Mouse (Mus musculus): Measurements from ENCODE around the gene Hsf4. TPM values are rescaled to one million over a fixed set of nuclear protein-coding genes. Genes with fewer than 3 reads are reported as not detected.

Gene Hsf4
- polyA plus RNA-seq, 1 experiment from 2014 or later = not detected

DNA sequence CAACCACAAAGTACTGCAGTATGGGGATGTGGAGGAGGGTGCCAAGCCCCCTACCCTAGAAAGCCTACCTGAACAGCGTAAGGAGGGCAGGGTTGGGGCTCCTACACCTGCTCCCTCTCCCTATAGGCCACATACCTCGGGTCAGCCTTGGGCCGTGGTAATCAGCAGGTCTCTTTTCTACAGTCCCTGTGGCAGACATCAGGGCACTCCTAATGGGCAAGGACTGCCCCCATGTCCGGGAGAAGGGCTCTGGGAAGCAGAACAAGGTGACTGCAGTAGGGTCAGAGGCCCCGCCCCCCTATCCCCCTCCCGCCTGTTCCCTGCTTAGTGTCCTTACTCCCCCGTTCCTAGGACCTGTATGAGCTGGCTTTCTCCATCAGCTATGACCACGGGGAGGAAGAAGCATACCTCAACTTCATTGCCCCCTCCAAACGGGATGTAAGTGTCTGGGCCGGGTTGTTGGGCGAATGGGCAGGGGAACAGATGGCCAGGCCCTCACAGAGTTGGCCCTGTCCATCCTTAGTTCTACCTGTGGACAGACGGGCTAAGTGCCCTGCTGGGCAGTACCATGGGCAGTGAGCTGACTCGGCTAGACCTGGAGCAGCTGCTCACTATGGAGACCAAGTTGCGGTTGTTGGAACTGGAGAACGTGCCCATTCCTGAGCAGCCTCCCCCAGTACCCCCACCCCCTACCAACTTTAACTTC lies 39.7 kb downstream of the Hsf4 start:
- WGBS = 75% methylated on average over 15 of the region's 15 CpGs
- Histone ChIP-seq H3K9me3 (ENCODE audit: control insufficient read depth, low read length) (no peaks in the 10 kb centered on the region), H3K36me3 (ENCODE audit: control insufficient read depth, insufficient read depth, low read length) (peaks cover 16% of the 10 kb centered on the region), H3K9ac (ENCODE audit: low read length) (no peak overlapping the region), H3K4me1 (ENCODE audit: control insufficient read depth, insufficient read depth, low read length) (peaks cover 12% of the 10 kb centered on the region), H3K4me2 (ENCODE audit: low read depth, severe bottlenecking) (no peak overlapping the region), H3K4me3 (ENCODE audit: low read depth, low read length) (no peak overlapping the region), H3K27me3 (ENCODE audit: control insufficient read depth, insufficient read depth, low read length) (no peaks in the 10 kb centered on the region), H3K27ac (replicated peaks; ENCODE audit: low read depth, low read length) (no peak overlapping the region)
- no peak for DNase-seq (ENCODE audit: low spot score)
- ATAC-seq (ENCODE audit: insufficient number of reproducible peaks, low FRiP score, low TSS enrichment, low read depth) = no peak

DNA sequence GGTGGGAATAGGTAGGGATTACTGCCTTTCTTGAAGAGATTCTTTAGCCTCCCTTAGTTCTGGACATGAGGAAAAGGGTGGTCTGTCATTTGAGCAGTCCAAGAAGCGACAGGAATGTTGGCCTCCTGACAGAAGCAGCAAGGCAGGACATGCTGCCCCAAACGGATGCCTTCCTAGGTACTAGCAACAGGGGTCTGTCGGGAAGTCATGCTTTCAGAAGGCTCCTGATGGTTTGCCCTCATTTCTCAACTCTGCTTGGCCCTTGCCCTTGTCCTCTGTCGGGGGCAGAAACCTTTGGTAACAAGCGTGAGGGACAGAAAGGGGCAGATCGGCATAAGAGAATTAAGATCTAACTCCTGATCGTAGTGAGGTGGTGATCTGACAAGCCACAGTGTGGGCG lies 40.5 kb downstream of the Hsf4 start:
- Histone ChIP-seq H3K4me3 (ENCODE audit: low read depth, low read length) (no peak overlapping the region), H3K4me1 (ENCODE audit: control insufficient read depth, insufficient read depth, low read length) (peaks cover 12% of the 10 kb centered on the region), H3K9me3 (ENCODE audit: control insufficient read depth, low read length) (no peaks in the 10 kb centered on the region), H3K4me2 (ENCODE audit: low read depth, severe bottlenecking) (no peak overlapping the region), H3K36me3 (ENCODE audit: control insufficient read depth, insufficient read depth, low read length) (peaks cover 16% of the 10 kb centered on the region), H3K27ac (replicated peaks; ENCODE audit: low read depth, low read length) (no peak overlapping the region), H3K27me3 (ENCODE audit: control insufficient read depth, insufficient read depth, low read length) (no peaks in the 10 kb centered on the region), H3K9ac (ENCODE audit: low read length) (no peak overlapping the region)
- no peak for ATAC-seq (ENCODE audit: insufficient number of reproducible peaks, low FRiP score, low TSS enrichment, low read depth)
- 87% methylated on average over 8 of the region's 8 CpGs for WGBS
- no peak for DNase-seq (ENCODE audit: low spot score)

DNA sequence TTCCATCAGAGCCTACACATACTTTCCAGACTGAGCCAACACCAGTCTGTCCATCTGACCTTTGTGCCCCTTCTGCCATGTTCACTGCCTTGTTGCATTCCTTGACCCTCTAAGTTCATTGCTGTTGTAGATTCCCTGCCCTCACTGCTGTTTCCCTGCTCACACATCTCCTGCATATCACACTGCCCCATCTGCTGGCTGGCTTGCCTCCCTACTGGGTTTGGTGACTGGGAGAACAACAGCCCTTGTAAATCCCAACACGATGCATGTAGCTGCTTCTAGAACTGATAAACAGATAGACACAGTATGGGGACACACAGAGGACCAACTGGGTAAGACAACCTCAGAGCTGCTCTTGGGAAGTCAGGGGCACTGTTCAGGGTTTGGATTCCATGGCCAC lies 42.1 kb downstream of the Hsf4 start:
- Histone ChIP-seq H3K27ac (replicated peaks; ENCODE audit: low read depth, low read length) (no peak overlapping the region), H3K4me1 (ENCODE audit: control insufficient read depth, insufficient read depth, low read length) (no peaks in the 10 kb centered on the region), H3K4me2 (ENCODE audit: low read depth, severe bottlenecking) (no peak overlapping the region), H3K9me3 (ENCODE audit: control insufficient read depth, low read length) (no peaks in the 10 kb centered on the region), H3K27me3 (ENCODE audit: control insufficient read depth, insufficient read depth, low read length) (no peaks in the 10 kb centered on the region), H3K36me3 (ENCODE audit: control insufficient read depth, insufficient read depth, low read length) (peaks cover 19% of the 10 kb centered on the region), H3K4me3 (ENCODE audit: low read depth, low read length) (no peak overlapping the region), H3K9ac (ENCODE audit: low read length) (no peak overlapping the region)
- DNase-seq (ENCODE audit: low spot score) (no peak), ATAC-seq (ENCODE audit: insufficient number of reproducible peaks, low FRiP score, low TSS enrichment, low read depth) (no peak)
- WGBS = 88% methylated on average over 1 of the region's 1 CpGs

DNA sequence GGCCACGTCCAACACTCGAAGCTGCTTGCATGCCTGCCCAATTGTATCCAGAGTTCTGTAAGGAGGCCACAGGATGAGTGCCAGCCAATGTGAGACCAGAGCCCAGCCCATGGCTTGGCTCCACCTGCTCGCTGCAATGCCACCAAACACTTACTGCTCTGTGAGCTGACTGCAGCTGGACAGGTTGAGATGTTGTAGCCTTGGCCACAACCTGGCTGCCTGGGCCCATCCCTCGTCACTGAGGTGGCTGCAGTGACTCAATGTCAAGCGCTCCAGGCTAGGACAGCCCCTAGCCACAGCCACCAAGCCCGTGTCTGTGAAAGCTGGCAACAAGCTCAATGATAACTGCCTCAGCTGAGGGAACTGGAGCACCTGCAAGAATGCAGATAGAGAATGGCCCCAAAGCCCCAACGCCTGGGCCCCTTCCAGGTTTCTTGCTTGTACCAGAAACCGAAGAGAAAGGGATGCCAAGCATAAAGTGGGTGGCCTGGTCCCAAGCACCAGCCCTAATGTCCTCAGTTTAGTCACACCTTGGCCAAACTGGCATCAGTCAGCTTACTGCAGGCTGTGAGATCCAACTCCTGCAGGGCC lies 43.4 kb downstream of the Hsf4 start:
- H3K4me1 ChIP-seq (ENCODE audit: control insufficient read depth, insufficient read depth, low read length) = no peaks in the 10 kb centered on the region
- H3K36me3 ChIP-seq (ENCODE audit: control insufficient read depth, insufficient read depth, low read length) = peaks cover 17% of the 10 kb centered on the region
- 87% methylated on average over 8 of the region's 8 CpGs for WGBS
- H3K4me3 ChIP-seq (ENCODE audit: low read depth, low read length) = no peak overlapping the region
- ATAC-seq (ENCODE audit: insufficient number of reproducible peaks, low FRiP score, low TSS enrichment, low read depth) (no peak), DNase-seq (ENCODE audit: low spot score) (no peak)
- H3K9me3 ChIP-seq (ENCODE audit: control insufficient read depth, low read length) = no peaks in the 10 kb centered on the region
- no peak overlapping the region for H3K27ac ChIP-seq (replicated peaks; ENCODE audit: low read depth, low read length)
- H3K4me2 ChIP-seq (ENCODE audit: low read depth, severe bottlenecking) = no peak overlapping the region
- no peak overlapping the region for H3K9ac ChIP-seq (ENCODE audit: low read length)
- H3K27me3 ChIP-seq (ENCODE audit: control insufficient read depth, insufficient read depth, low read length) = no peaks in the 10 kb centered on the region

DNA sequence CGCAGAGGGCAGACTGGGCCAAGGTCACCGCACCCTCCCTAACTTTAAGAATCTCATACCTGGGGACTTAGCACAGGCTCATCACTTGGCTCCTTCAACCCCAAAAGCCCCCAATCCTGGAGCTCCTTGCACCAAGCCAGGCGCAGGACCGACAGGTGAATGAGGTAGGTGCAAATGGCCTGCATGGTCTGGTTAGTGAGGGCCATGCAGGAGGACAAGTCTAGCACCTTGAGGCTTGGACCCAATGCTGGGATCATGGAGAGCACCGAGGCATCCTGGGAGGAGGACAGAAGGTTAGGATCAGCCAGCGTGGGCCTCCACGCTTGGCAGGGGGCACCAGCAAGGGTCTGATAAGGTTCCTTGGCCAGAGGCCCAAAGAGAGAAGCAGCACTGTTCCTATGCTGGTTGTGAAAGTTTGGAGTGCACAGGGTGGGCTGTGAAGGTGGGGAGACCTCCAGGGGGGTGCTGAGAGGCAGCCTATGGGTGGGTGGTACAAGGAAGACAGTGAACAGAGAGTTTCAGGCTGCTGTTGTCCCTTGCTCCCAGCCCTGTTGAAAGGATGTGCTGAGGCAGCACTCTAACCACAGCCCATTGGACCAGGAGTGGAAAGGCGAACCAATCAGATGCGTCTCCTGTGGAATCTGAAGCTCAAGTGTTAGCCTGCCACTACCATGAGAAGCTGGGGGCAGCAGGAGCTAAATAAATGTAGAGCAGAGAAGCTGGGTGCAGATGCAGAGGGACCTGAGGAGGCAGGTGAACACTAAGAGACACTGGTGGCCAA lies 44.2 kb downstream of the Hsf4 start:
- no peaks in the 10 kb centered on the region for H3K4me1 ChIP-seq (ENCODE audit: control insufficient read depth, insufficient read depth, low read length)
- H3K27me3 ChIP-seq (ENCODE audit: control insufficient read depth, insufficient read depth, low read length) = no peaks in the 10 kb centered on the region
- no peaks in the 10 kb centered on the region for H3K9me3 ChIP-seq (ENCODE audit: control insufficient read depth, low read length)
- H3K27ac ChIP-seq (replicated peaks; ENCODE audit: low read depth, low read length) = no peak overlapping the region
- ATAC-seq (ENCODE audit: insufficient number of reproducible peaks, low FRiP score, low TSS enrichment, low read depth) (no peak), DNase-seq (ENCODE audit: low spot score) (no peak)
- no peak overlapping the region for H3K4me2 ChIP-seq (ENCODE audit: low read depth, severe bottlenecking)
- H3K9ac ChIP-seq (ENCODE audit: low read length) = no peak overlapping the region
- H3K36me3 ChIP-seq (ENCODE audit: control insufficient read depth, insufficient read depth, low read length) = peaks cover 10% of the 10 kb centered on the region; the same call in 1 of the 2 replicates
- H3K4me3 ChIP-seq (ENCODE audit: low read depth, low read length) = no peak overlapping the region
- 85% methylated on average over 9 of the region's 9 CpGs for WGBS

DNA sequence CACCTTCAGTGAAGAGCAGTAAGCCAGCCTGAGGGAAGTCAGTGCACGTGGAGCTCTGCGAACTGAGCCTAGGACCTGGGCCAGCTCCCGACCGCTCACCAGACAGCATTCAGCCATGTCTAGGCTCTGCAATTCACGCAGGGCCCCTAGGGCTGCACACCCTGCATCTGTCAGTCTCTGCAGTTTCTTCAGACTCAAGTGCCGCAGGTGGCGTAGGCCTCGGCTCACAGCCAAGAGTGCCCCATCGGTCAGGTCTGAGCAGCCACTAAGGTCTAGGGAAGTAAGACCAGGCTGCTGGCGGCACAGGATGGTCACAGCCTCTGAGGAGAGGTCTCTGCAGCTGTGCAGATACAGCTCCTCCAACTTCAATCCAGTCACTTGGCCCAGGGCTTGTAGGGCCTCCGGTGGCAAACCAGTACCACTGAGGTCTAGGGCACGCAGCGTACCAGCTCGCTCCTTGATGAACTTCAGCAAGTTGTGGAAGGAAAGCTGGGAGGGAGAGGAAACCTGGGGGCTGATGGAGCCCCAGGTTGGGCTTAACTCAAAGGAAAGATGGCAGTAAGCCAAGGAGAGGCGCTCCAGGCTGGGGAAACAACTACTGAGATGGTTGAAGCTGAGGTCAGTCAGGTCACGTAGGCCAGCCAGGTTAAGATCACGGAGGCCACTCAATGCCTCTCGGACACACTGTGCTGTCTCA lies 45.6 kb downstream of the Hsf4 start:
- Histone ChIP-seq H3K4me1 (ENCODE audit: control insufficient read depth, insufficient read depth, low read length) (no peaks in the 10 kb centered on the region), H3K9me3 (ENCODE audit: control insufficient read depth, low read length) (no peaks in the 10 kb centered on the region), H3K9ac (ENCODE audit: low read length) (no peak overlapping the region), H3K36me3 (ENCODE audit: control insufficient read depth, insufficient read depth, low read length) (peaks cover 10% of the 10 kb centered on the region; the same call in 1 of the 2 replicates), H3K4me2 (ENCODE audit: low read depth, severe bottlenecking) (no peak overlapping the region), H3K27me3 (ENCODE audit: control insufficient read depth, insufficient read depth, low read length) (no peaks in the 10 kb centered on the region), H3K27ac (replicated peaks; ENCODE audit: low read depth, low read length) (no peak overlapping the region), H3K4me3 (ENCODE audit: low read depth, low read length) (no peak overlapping the region)
- 90% methylated on average over 18 of the region's 18 CpGs for WGBS
- DNase-seq (ENCODE audit: low spot score) (no peak), ATAC-seq (ENCODE audit: insufficient number of reproducible peaks, low FRiP score, low TSS enrichment, low read depth) (no peak)

DNA sequence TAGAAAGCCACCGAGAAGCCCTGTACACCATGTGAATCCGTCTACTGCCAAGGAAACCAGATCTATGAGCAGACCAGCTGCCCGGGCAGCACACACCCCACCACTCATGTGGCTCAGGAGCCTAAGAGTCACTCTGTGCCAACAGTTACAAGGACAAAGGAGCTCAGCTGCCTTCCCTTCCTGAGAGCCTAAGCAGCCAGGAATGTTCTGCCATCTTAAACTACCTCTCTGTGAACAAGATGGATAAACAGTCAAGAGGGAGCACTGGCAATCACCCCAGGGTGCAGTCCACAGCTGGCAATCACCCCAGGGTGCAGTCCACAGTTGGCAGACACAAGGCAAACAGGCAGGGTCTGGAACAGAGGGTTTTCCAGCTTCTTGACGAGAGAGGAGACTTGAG lies 48.3 kb downstream of the Hsf4 start:
- Histone ChIP-seq H3K4me2 (ENCODE audit: low read depth, severe bottlenecking) (no peak overlapping the region), H3K9ac (ENCODE audit: low read length) (no peak overlapping the region), H3K4me3 (ENCODE audit: low read depth, low read length) (no peak overlapping the region), H3K27me3 (ENCODE audit: control insufficient read depth, insufficient read depth, low read length) (no peaks in the 10 kb centered on the region), H3K9me3 (ENCODE audit: control insufficient read depth, low read length) (no peaks in the 10 kb centered on the region), H3K4me1 (ENCODE audit: control insufficient read depth, insufficient read depth, low read length) (no peaks in the 10 kb centered on the region), H3K27ac (replicated peaks; ENCODE audit: low read depth, low read length) (no peak overlapping the region), H3K36me3 (ENCODE audit: control insufficient read depth, insufficient read depth, low read length) (peaks cover 4% of the 10 kb centered on the region; the same call in 1 of the 2 replicates)
- no peak for DNase-seq (ENCODE audit: low spot score)
- 86% methylated on average over 4 of the region's 4 CpGs for WGBS
- ATAC-seq (ENCODE audit: insufficient number of reproducible peaks, low FRiP score, low TSS enrichment, low read depth) = no peak

DNA sequence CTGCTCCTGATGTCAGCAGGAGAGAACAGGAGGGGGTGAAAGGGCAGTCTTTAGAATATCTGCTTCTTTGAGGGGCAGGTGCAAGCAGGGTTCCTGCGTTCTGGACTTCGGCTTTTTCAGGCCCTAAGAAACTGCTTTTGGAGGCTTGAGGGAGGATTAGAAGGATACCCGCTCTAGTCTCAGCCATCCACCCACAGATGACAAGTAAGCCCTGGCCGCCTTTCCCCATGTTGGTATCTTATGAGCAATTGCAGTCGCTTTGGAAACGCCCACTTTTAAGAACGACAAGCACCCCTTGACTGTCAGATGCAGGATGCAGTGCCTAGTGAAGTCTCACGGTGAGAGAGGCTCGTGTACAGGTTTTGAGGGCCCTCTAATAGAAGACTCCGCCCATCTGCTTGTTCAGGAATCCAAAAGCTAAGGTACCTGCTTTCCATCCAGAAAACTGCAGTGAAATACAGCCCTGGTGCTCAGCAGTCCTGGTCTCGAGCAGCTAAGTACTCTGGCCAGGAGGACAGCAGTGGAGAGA lies 49.1 kb downstream of the Hsf4 start:
- Histone ChIP-seq H3K9ac (ENCODE audit: low read length) (no peak overlapping the region), H3K4me3 (ENCODE audit: low read depth, low read length) (no peak overlapping the region), H3K36me3 (ENCODE audit: control insufficient read depth, insufficient read depth, low read length) (peaks cover 3% of the 10 kb centered on the region; the same call in 1 of the 2 replicates), H3K4me1 (ENCODE audit: control insufficient read depth, insufficient read depth, low read length) (no peaks in the 10 kb centered on the region), H3K9me3 (ENCODE audit: control insufficient read depth, low read length) (no peaks in the 10 kb centered on the region), H3K27me3 (ENCODE audit: control insufficient read depth, insufficient read depth, low read length) (no peaks in the 10 kb centered on the region), H3K27ac (replicated peaks; ENCODE audit: low read depth, low read length) (no peak overlapping the region), H3K4me2 (ENCODE audit: low read depth, severe bottlenecking) (no peak overlapping the region)
- no peak for ATAC-seq (ENCODE audit: insufficient number of reproducible peaks, low FRiP score, low TSS enrichment, low read depth)
- WGBS = 82% methylated on average over 11 of the region's 11 CpGs
- no peak for DNase-seq (ENCODE audit: low spot score)

All from limb, embryonic 11.5 days (tissue).